In the genomic region with DNA sequence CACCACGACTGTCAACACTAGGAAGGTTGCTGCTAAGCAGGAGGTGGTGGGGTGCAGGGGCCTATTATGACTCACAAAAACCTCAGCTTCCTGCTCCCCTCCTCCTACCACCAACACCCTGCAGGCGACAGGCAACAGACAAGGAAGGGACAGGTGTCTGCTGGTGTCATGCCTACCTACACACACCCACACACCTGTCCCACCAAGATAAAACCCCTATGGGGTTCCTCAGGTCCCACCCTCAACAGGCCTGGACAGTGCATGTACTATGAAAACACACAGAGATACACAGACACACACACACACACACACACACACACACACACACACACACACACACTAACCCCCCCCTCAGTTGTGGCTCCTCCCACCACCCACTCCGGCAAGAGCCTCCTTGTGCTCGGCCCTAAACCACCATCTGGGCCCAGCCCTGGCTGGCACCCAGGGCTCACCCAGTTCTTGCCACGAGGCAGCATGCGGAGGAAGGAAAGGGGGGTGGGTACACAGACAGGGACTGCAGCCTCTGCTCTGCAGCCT, we compare ENCODE assay signal across 7 mouse cellular contexts. TPM values are rescaled to one million over a fixed set of nuclear protein-coding genes. Genes with fewer than 3 reads are reported as not detected.
A peak's percentile ranks its signal among the peaks of the same experiment; 100 is the strongest.
DNase-seq lines count a peak whose midpoint lies in the region; ATAC-seq and TF ChIP-seq lines count a peak whose summit lies in the region.

No protein-coding gene starts in this region.

- 68% methylated on average over 6 of the region's 6 CpGs for WGBS in midbrain, postnatal 0 days
- 79% methylated on average over 6 of the region's 6 CpGs for WGBS in midbrain, embryonic 13.5 days
- WGBS in cerebellum, adult 2 months, result 2% methylated on average over 6 of the region's 6 CpGs
- WGBS in kidney, embryonic 16.5 days, result 65% methylated on average over 6 of the region's 6 CpGs

- no peak overlapping the region for H3K27ac ChIP-seq in midbrain, postnatal 0 days (ENCODE audit: low read depth, low read length)
- H3K27ac ChIP-seq in midbrain, embryonic 13.5 days, result no peak overlapping the region
- H3K27ac ChIP-seq in cerebellum, adult 2 months (ENCODE audit: insufficient read depth, low read length), result peak overlapping the region; percentile 90
- H3K27ac ChIP-seq in kidney, embryonic 16.5 days (ENCODE audit: low read length), result no peak overlapping the region

- no peak overlapping the region for H3K9ac ChIP-seq in midbrain, postnatal 0 days (replicated peaks; ENCODE audit: low read length, poor library complexity, severe bottlenecking)
- H3K9ac ChIP-seq in midbrain, embryonic 13.5 days (replicated peaks), result no peak overlapping the region
- H3K9ac ChIP-seq in kidney, embryonic 16.5 days (replicated peaks; ENCODE audit: low read length), result no peak overlapping the region

- no peaks in the 10 kb centered on the region for H3K9me3 ChIP-seq in midbrain, postnatal 0 days (ENCODE audit: low read length)
- no peaks in the 10 kb centered on the region for H3K9me3 ChIP-seq in midbrain, embryonic 13.5 days
- H3K9me3 ChIP-seq in kidney, embryonic 16.5 days (ENCODE audit: low read length), result no peaks in the 10 kb centered on the region

- TF ChIP-seq CTCF in midbrain, postnatal 0 days (IDR thresholded peaks at IDR 0.05), result no peak
- no peak for TF ChIP-seq CTCF in cerebellum, adult 2 months (IDR thresholded peaks at IDR 0.05; ENCODE audit: borderline replicate concordance, insufficient read depth, low read depth, low read length)

- no peaks in the 10 kb centered on the region for H3K27me3 ChIP-seq in midbrain, postnatal 0 days (ENCODE audit: insufficient read depth, low read length)
- H3K27me3 ChIP-seq in midbrain, embryonic 13.5 days, result no peaks in the 10 kb centered on the region
- no peaks in the 10 kb centered on the region for H3K27me3 ChIP-seq in cerebellum, adult 2 months (ENCODE audit: control insufficient read depth, insufficient read depth, low read length)
- H3K27me3 ChIP-seq in kidney, embryonic 16.5 days (ENCODE audit: insufficient read depth, low read length), result no peaks in the 10 kb centered on the region

- H3K36me3 ChIP-seq in midbrain, postnatal 0 days (ENCODE audit: insufficient read depth, low read length), result peaks cover 27% of the 10 kb centered on the region
- peaks cover 28% of the 10 kb centered on the region for H3K36me3 ChIP-seq in midbrain, embryonic 13.5 days
- H3K36me3 ChIP-seq in kidney, embryonic 16.5 days (ENCODE audit: insufficient read depth, low read length), result peaks cover 16% of the 10 kb centered on the region

- H3K4me3 ChIP-seq in midbrain, postnatal 0 days (ENCODE audit: low read depth, low read length), result no peak overlapping the region
- H3K4me3 ChIP-seq in midbrain, embryonic 13.5 days (replicated peaks), result no peak overlapping the region
- peak overlapping the region; percentile 17 for H3K4me3 ChIP-seq in cerebellum, adult 2 months (replicated peaks; ENCODE audit: insufficient read depth, low read depth, low read length)
- no peak overlapping the region for H3K4me3 ChIP-seq in kidney, embryonic 16.5 days (ENCODE audit: low read length)

- peak; percentile 36 for DNase-seq in midbrain, postnatal 0 days (ENCODE audit: low spot score)
- peak; percentile 72 to 84 for DNase-seq in cerebellum, adult 2 months
- peak; percentile 72 to 79 for DNase-seq in layer of hippocampus, postnatal 36 days
- DNase-seq in right cerebral cortex, postnatal 14 days, result peak; percentile 48
- DNase-seq in kidney, adult 9 months, result no peak

- ATAC-seq in midbrain, postnatal 0 days (ENCODE audit: low FRiP score), result no peak
- ATAC-seq in midbrain, embryonic 13.5 days, result no peak
- no peak for ATAC-seq in kidney, embryonic 16.5 days (ENCODE audit: low FRiP score, low TSS enrichment)

- H3K4me2 ChIP-seq in midbrain, postnatal 0 days (ENCODE audit: low read depth, low read length, poor library complexity, severe bottlenecking), result no peak overlapping the region
- no peak overlapping the region for H3K4me2 ChIP-seq in midbrain, embryonic 13.5 days (replicated peaks)
- no peak overlapping the region for H3K4me2 ChIP-seq in kidney, embryonic 16.5 days (replicated peaks; ENCODE audit: low read depth, low read length)

- TF ChIP-seq POLR2A in cerebellum, adult 2 months (IDR thresholded peaks at IDR 0.05; ENCODE audit: borderline replicate concordance, insufficient read depth, low read length), result no peak

- H3K4me1 ChIP-seq in midbrain, postnatal 0 days (ENCODE audit: insufficient read depth, low read length), result peaks cover 12% of the 10 kb centered on the region
- peaks cover 33% of the 10 kb centered on the region for H3K4me1 ChIP-seq in midbrain, embryonic 13.5 days (replicated peaks)
- peaks cover 71% of the 10 kb centered on the region for H3K4me1 ChIP-seq in cerebellum, adult 2 months (ENCODE audit: control insufficient read depth, insufficient read depth, low read length)
- H3K4me1 ChIP-seq in kidney, embryonic 16.5 days (ENCODE audit: insufficient read depth, low read length), result peaks cover 18% of the 10 kb centered on the region

RNA-seq across cellular contexts. Expression of gene Sbf1, which starts 5.1 kb away (rescaled TPM):
- total RNA-seq in midbrain, postnatal 0 days (2014; rRNA removed), result 268 and 287 TPM in 2 replicates
- polyA plus RNA-seq in midbrain, postnatal 0 days (2015; fragmentation: Nextera tagmentation; extraction: Ambion mirVana), result 77.3 and 79.3 TPM in 2 replicates
- 80.6 and 88.7 TPM in 2 replicates for polyA plus RNA-seq in midbrain, embryonic 13.5 days (2015; fragmentation: Nextera tagmentation; extraction: Ambion mirVana)
- 321 and 324 TPM in 2 replicates for polyA plus RNA-seq in cerebellum, adult 2 months (2012; rRNA removed)
- 100 to 1,000 TPM; 330 to 340 TPM for total RNA-seq in layer of hippocampus, postnatal 36 days (2021)
- polyA plus RNA-seq in kidney, embryonic 16.5 days (2015; fragmentation: Nextera tagmentation; extraction: Ambion mirVana), result 49.3 and 52.0 TPM in 2 replicates

RNA-seq across cellular contexts. Expression of gene Adm2, which starts 12.5 kb away (rescaled TPM):
- not detected in 2 replicates for total RNA-seq in midbrain, postnatal 0 days (2014; rRNA removed)
- polyA plus RNA-seq in midbrain, postnatal 0 days (2015; fragmentation: Nextera tagmentation; extraction: Ambion mirVana), result not detected in 2 replicates
- polyA plus RNA-seq in midbrain, embryonic 13.5 days (2015; fragmentation: Nextera tagmentation; extraction: Ambion mirVana), result not detected in 2 replicates
- polyA plus RNA-seq in cerebellum, adult 2 months (2012; rRNA removed), result not detected in 2 replicates
- not detected for total RNA-seq in layer of hippocampus, postnatal 36 days (2021)
- 0.98 and 1.5 TPM in 2 replicates for polyA plus RNA-seq in kidney, embryonic 16.5 days (2015; fragmentation: Nextera tagmentation; extraction: Ambion mirVana)

RNA-seq across cellular contexts. Expression of gene Miox, which starts 24.2 kb away (rescaled TPM):
- total RNA-seq in midbrain, postnatal 0 days (2014; rRNA removed), result not detected in 2 replicates
- polyA plus RNA-seq in midbrain, postnatal 0 days (2015; fragmentation: Nextera tagmentation; extraction: Ambion mirVana), result not detected in 2 replicates
- polyA plus RNA-seq in midbrain, embryonic 13.5 days (2015; fragmentation: Nextera tagmentation; extraction: Ambion mirVana), result not detected in 2 replicates
- polyA plus RNA-seq in cerebellum, adult 2 months (2012; rRNA removed), result not detected in 2 replicates
- not detected for total RNA-seq in layer of hippocampus, postnatal 36 days (2021)
- 17.0 and 28.6 TPM in 2 replicates for polyA plus RNA-seq in kidney, embryonic 16.5 days (2015; fragmentation: Nextera tagmentation; extraction: Ambion mirVana)

RNA-seq across cellular contexts. Expression of gene Lmf2, which starts 45.4 kb away (rescaled TPM):
- total RNA-seq in midbrain, postnatal 0 days (2014; rRNA removed), result 20.2 and 25.6 TPM in 2 replicates
- 27.3 and 30.9 TPM in 2 replicates for polyA plus RNA-seq in midbrain, postnatal 0 days (2015; fragmentation: Nextera tagmentation; extraction: Ambion mirVana)
- polyA plus RNA-seq in midbrain, embryonic 13.5 days (2015; fragmentation: Nextera tagmentation; extraction: Ambion mirVana), result 32.1 and 36.4 TPM in 2 replicates
- polyA plus RNA-seq in cerebellum, adult 2 months (2012; rRNA removed), result 21.0 and 21.1 TPM in 2 replicates
- total RNA-seq in layer of hippocampus, postnatal 36 days (2021), result 10 to 100 TPM; 19.7 to 21.4 TPM
- 68.3 and 79.0 TPM in 2 replicates for polyA plus RNA-seq in kidney, embryonic 16.5 days (2015; fragmentation: Nextera tagmentation; extraction: Ambion mirVana)

RNA-seq across cellular contexts. Expression of gene Ncaph2, which starts 45.5 kb away (rescaled TPM):
- total RNA-seq in midbrain, postnatal 0 days (2014; rRNA removed), result 87.1 and 88.8 TPM in 2 replicates
- 88.0 and 96.9 TPM in 2 replicates for polyA plus RNA-seq in midbrain, postnatal 0 days (2015; fragmentation: Nextera tagmentation; extraction: Ambion mirVana)
- 121 and 130 TPM in 2 replicates for polyA plus RNA-seq in midbrain, embryonic 13.5 days (2015; fragmentation: Nextera tagmentation; extraction: Ambion mirVana)
- polyA plus RNA-seq in cerebellum, adult 2 months (2012; rRNA removed), result 134 and 137 TPM in 2 replicates
- total RNA-seq in layer of hippocampus, postnatal 36 days (2021), result 10 to 100 TPM; 87.0 to 95.3 TPM
- polyA plus RNA-seq in kidney, embryonic 16.5 days (2015; fragmentation: Nextera tagmentation; extraction: Ambion mirVana), result 165 and 175 TPM in 2 replicates

Comparison
In these comparisons a context has a peak if more than half of its experiments do, and no peak if none do; other contexts are left out.
1. RNA of gene Miox, which starts 24.2 kb away (polyA plus RNA-seq): 17.0 to 28.6 TPM in kidney, embryonic 16.5 days; not detected in midbrain, postnatal 0 days, not detected in midbrain, embryonic 13.5 days and not detected in cerebellum, adult 2 months; every median in the first group is over 10 times any median in the second.